Mouse (Mus musculus) common myeloid progenitor, adult 5-6 weeks (primary cell): ENCODE measurements around the gene R3hdm4. TPM values are rescaled to one million over a fixed set of nuclear protein-coding genes. Genes with fewer than 3 reads are reported as not detected.

Experiments
- total RNA-seq: library from RNA; stranded (forward); fragments of 200-1000, 187-1606 nt; gene quantifications from 2 replicates; pipeline ENCODE4 v1.2.3, GENCODE M21; 2017

Gene R3hdm4
- total RNA-seq, 1 experiment from 2014 or later = 50.7 TPM

Other genes starting within 250 kb of the R3hdm4 start
- gene Cdc34, start 239.0 kb downstream of the R3hdm4 start, total RNA-seq = 109 and 113 TPM in 2 replicates
- 0.96 and 1.6 TPM in 2 replicates for gene Gzmm, start 232.2 kb downstream of the R3hdm4 start, total RNA-seq
- gene Bsg, start 216.7 kb downstream of the R3hdm4 start, total RNA-seq = 283 and 298 TPM in 2 replicates
- gene Hcn2, start 204.6 kb downstream of the R3hdm4 start, total RNA-seq = not detected in 2 replicates
- gene Polrmt, start 174.6 kb downstream of the R3hdm4 start, total RNA-seq = 10.3 and 16.1 TPM in 2 replicates
- not detected in 2 replicates for gene Fgf22, start 166.1 kb downstream of the R3hdm4 start, total RNA-seq
- gene Rnf126, start 154.3 kb downstream of the R3hdm4 start, total RNA-seq = 12.9 and 21.0 TPM in 2 replicates
- 0.19 and 0.50 TPM in 2 replicates for gene Fstl3, start 143.9 kb downstream of the R3hdm4 start, total RNA-seq
- gene Prss57, start 130.2 kb downstream of the R3hdm4 start, total RNA-seq = 9.4 and 16.3 TPM in 2 replicates
- 21.8 and 24.8 TPM in 2 replicates for gene Palm, start 127.6 kb downstream of the R3hdm4 start, total RNA-seq
- not detected in 2 replicates for gene Misp, start 100.2 kb downstream of the R3hdm4 start, total RNA-seq
- gene Ptbp1, start 66.8 kb downstream of the R3hdm4 start, total RNA-seq = 210 and 221 TPM in 2 replicates
- gene Prtn3, start 46.7 kb downstream of the R3hdm4 start, total RNA-seq = 131 and 159 TPM in 2 replicates
- 40.8 and 46.6 TPM in 2 replicates for gene Plppr3, start 46.6 kb downstream of the R3hdm4 start, total RNA-seq
- gene Elane, start 35.0 kb downstream of the R3hdm4 start, total RNA-seq = 61.2 and 92.1 TPM in 2 replicates
- gene Cfd, start 30.4 kb downstream of the R3hdm4 start, total RNA-seq = not detected in 2 replicates
- 17.3 and 19.3 TPM in 2 replicates for gene Med16, start 12.3 kb downstream of the R3hdm4 start, total RNA-seq
- 7.0 and 11.2 TPM in 2 replicates for gene Gm26602, start 10.4 kb downstream of the R3hdm4 start, total RNA-seq
- gene Kiss1r, start 4.2 kb downstream of the R3hdm4 start, total RNA-seq = 0.73 TPM in 1 of 2 replicates, not detected in the other
- gene Arid3a, start 5.8 kb upstream of the R3hdm4 start, total RNA-seq = 11.5 and 16.0 TPM in 2 replicates
- gene Wdr18, start 38.9 kb upstream of the R3hdm4 start, total RNA-seq = 26.5 and 27.2 TPM in 2 replicates
- gene Grin3b, start 49.5 kb upstream of the R3hdm4 start, total RNA-seq = not detected in 2 replicates
- gene Tmem259, start 63.1 kb upstream of the R3hdm4 start, total RNA-seq = 44.8 and 56.7 TPM in 2 replicates
- gene Cnn2, start 67.4 kb upstream of the R3hdm4 start, total RNA-seq = 62.2 and 72.9 TPM in 2 replicates
- 10.7 and 15.5 TPM in 2 replicates for gene Abca7, start 75.3 kb upstream of the R3hdm4 start, total RNA-seq
- gene Arhgap45, start 95.4 kb upstream of the R3hdm4 start, total RNA-seq = 85.6 and 106 TPM in 2 replicates
- gene Polr2e, start 118.6 kb upstream of the R3hdm4 start, total RNA-seq = 145 and 146 TPM in 2 replicates
- 451 and 481 TPM in 2 replicates for gene Gpx4, start 126.0 kb upstream of the R3hdm4 start, total RNA-seq
- 16.2 and 22.3 TPM in 2 replicates for gene Sbno2, start 184.4 kb upstream of the R3hdm4 start, total RNA-seq
- 102 and 139 TPM in 2 replicates for gene Stk11, start 194.6 kb upstream of the R3hdm4 start, total RNA-seq
- 52.3 and 60.0 TPM in 2 replicates for gene Atp5d, start 217.4 kb upstream of the R3hdm4 start, total RNA-seq
- gene Cbarp, start 219.6 kb upstream of the R3hdm4 start, total RNA-seq = 0.41 and 0.73 TPM in 2 replicates
- gene Midn, start 227.1 kb upstream of the R3hdm4 start, total RNA-seq = 15.8 and 18.4 TPM in 2 replicates
- 60.0 and 65.6 TPM in 2 replicates for gene Cirbp, start 244.8 kb upstream of the R3hdm4 start, total RNA-seq